In the genomic region with DNA sequence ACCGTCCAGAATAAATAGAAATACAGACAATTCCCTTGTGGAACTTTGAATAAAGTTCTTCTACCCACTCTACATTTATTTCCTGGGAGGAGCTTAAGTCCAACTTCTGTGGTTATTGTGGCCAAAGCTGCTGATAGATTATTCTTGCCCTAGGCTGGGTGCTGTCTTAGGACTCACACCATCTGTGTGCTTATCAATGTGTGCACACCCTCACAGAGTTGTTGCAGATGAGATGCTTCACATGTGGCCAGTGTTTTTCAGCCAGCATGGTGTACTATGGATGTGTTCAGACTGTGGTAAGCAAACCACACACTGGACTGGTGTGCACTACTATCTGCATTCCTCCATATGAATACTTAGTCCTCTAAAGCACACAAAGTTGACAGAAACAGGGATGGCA, we compare ENCODE assay signal across 13 mouse cellular contexts.
"Had no signal": no experiment of that assay in that cellular context is flagged by ENCODE, and none has a peak within 500 bp of the region (broad histone marks: within the 10 kb centered on the region; RNA-seq: fewer than 3 reads in every experiment).

No protein-coding gene starts in this region.

- ATAC-seq: hindbrain, postnatal 0 days; lung, postnatal 0 days; midbrain, embryonic 15.5 days had no signal

- H3K27ac ChIP-seq: hindbrain, postnatal 0 days; kidney, embryonic 15.5 days; limb, embryonic 10.5 days; midbrain, embryonic 15.5 days; neural tube, embryonic 12.5 days had no signal

- H3K27me3 ChIP-seq: kidney, embryonic 15.5 days; midbrain, embryonic 15.5 days; neural tube, embryonic 12.5 days had no signal

- H3K4me1 ChIP-seq: kidney, embryonic 15.5 days; limb, embryonic 10.5 days; midbrain, embryonic 15.5 days; neural tube, embryonic 12.5 days had no signal

- H3K9ac ChIP-seq: kidney, embryonic 15.5 days; midbrain, embryonic 15.5 days; neural tube, embryonic 12.5 days had no signal

- H3K4me2 ChIP-seq: kidney, embryonic 15.5 days; midbrain, embryonic 11.5 days; midbrain, embryonic 15.5 days; neural tube, embryonic 12.5 days had no signal

- DNase-seq: kidney, adult 18-20 months; kidney, postnatal 14 days; lung, adult 2 months; lung, postnatal 36 days; spleen, adult 18-20 months; thymus, postnatal 14 days had no signal

- H3K9me3 ChIP-seq: kidney, embryonic 15.5 days; limb, embryonic 10.5 days; midbrain, embryonic 15.5 days; neural tube, embryonic 12.5 days had no signal

- H3K4me3 ChIP-seq: kidney, embryonic 15.5 days; limb, embryonic 10.5 days; midbrain, embryonic 15.5 days; neural tube, embryonic 12.5 days had no signal

- H3K36me3 ChIP-seq: kidney, embryonic 15.5 days; limb, embryonic 10.5 days; midbrain, embryonic 15.5 days; neural tube, embryonic 12.5 days had no signal
